In the genomic region with DNA sequence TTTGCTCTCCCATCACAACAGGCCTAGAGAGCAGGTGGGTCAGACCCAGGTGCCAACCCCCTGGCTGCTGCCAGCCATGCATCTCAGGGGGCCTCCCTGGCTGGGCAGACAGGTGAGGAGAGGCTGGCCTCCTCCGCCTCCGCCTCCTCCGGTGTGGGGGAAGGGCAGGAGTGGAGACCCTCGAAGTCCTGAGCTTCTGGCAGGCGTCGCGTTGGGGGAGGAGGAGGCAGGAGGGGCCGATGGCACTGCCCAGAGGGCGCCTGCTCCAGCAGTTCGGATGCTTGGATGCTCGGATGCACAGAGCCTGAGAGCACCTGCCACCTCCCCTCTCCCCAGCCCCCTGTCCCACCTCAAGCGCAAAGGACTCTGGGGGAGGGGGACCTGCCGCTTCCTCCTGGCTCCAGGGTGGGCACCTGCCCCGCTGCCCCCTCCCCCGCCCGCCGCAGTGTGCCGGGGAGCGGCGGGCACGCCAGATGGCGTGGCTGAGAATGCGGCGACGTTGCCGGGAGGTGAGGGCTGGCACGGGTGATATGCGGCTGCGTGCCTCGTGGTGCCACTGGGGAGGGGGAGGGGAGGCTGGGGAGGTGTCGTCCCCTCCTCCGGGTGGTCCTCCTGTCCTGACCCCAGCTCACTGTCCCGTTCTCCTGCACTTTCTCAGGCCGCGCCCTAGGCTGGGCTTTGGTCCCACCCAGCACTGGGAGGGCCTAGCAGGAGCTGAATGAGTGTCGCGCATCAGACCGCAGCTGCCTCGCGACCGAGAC, we compare ENCODE assay signal across 9 mouse cellular contexts. TPM values are rescaled to one million over a fixed set of nuclear protein-coding genes. Genes with fewer than 3 reads are reported as not detected.
DNase-seq lines count a peak whose midpoint lies in the region; ATAC-seq lines count a peak whose summit lies in the region.
"Had no signal": no experiment of that assay in that cellular context is flagged by ENCODE, and none has a peak within 500 bp of the region (broad histone marks: within the 10 kb centered on the region; RNA-seq: fewer than 3 reads in every experiment).

No protein-coding gene starts in this region.

- peak; percentile 52 for DNase-seq in right cerebral cortex, postnatal 14 days
- DNase-seq in right cerebral cortex, adult 18-20 months = no peak
- no peak for DNase-seq in spleen, postnatal 36 days (ENCODE audit: low spot score in 2 of 2)
- DNase-seq in thymus, postnatal 4 days = no peak
- DNase-seq: kidney, adult 2 months had no signal

- no peak overlapping the region for H3K9ac ChIP-seq in embryonic facial prominence, embryonic 12.5 days
- no peak overlapping the region for H3K9ac ChIP-seq in limb, embryonic 12.5 days (replicated peaks)
- H3K9ac ChIP-seq in stomach, embryonic 16.5 days (ENCODE audit: low read length) = no peak overlapping the region

- H3K4me1 ChIP-seq in embryonic facial prominence, embryonic 12.5 days = peaks cover 14% of the 10 kb centered on the region; the same call in 1 of the 2 replicates
- H3K4me1 ChIP-seq in limb, embryonic 12.5 days (replicated peaks) = peaks cover 17% of the 10 kb centered on the region
- H3K4me1 ChIP-seq in stomach, embryonic 16.5 days (ENCODE audit: control insufficient read depth, insufficient read depth, low read length) = peaks cover 8% of the 10 kb centered on the region; the same call in 1 of the 2 replicates

- peaks cover 100% of the 10 kb centered on the region for H3K27me3 ChIP-seq in embryonic facial prominence, embryonic 12.5 days
- peaks cover 100% of the 10 kb centered on the region for H3K27me3 ChIP-seq in limb, embryonic 12.5 days
- H3K27me3 ChIP-seq in stomach, embryonic 16.5 days (ENCODE audit: control insufficient read depth, insufficient read depth, low read length) = peaks cover 97% of the 10 kb centered on the region

- WGBS in embryonic facial prominence, embryonic 12.5 days = 3% methylated on average over 33 of the region's 41 CpGs
- 2% methylated on average over 37 of the region's 41 CpGs for WGBS in limb, embryonic 12.5 days
- WGBS in stomach, embryonic 16.5 days = 4% methylated on average over 41 of the region's 41 CpGs

- H3K36me3 ChIP-seq in embryonic facial prominence, embryonic 12.5 days = no peaks in the 10 kb centered on the region
- no peaks in the 10 kb centered on the region for H3K36me3 ChIP-seq in limb, embryonic 12.5 days
- no peaks in the 10 kb centered on the region for H3K36me3 ChIP-seq in stomach, embryonic 16.5 days (ENCODE audit: control insufficient read depth, insufficient read depth, low read length)

- no peak for ATAC-seq in embryonic facial prominence, embryonic 12.5 days (ENCODE audit: insufficient number of reproducible peaks, insufficient read depth, low FRiP score, low TSS enrichment)
- ATAC-seq in limb, embryonic 12.5 days (ENCODE audit: insufficient number of reproducible peaks, insufficient read depth, low FRiP score, low TSS enrichment, low read depth) = no peak
- ATAC-seq in stomach, embryonic 16.5 days (ENCODE audit: insufficient read depth, low FRiP score) = no peak
- no peak for ATAC-seq in monocyte, adult 5-6 weeks (replicated peaks; ENCODE audit: insufficient number of reproducible peaks, low FRiP score, low TSS enrichment, poor library complexity, severe bottlenecking)

- H3K27ac ChIP-seq in embryonic facial prominence, embryonic 12.5 days = no peak overlapping the region
- no peak overlapping the region for H3K27ac ChIP-seq in limb, embryonic 12.5 days
- H3K27ac ChIP-seq in stomach, embryonic 16.5 days (ENCODE audit: low read length) = no peak overlapping the region

- no peak overlapping the region; the same call in 1 of the 2 replicates for H3K4me3 ChIP-seq in embryonic facial prominence, embryonic 12.5 days
- peak overlapping the region; percentile 18 for H3K4me3 ChIP-seq in limb, embryonic 12.5 days (replicated peaks)
- H3K4me3 ChIP-seq in stomach, embryonic 16.5 days (replicated peaks; ENCODE audit: low read length) = peak overlapping the region; percentile 26

- H3K9me3 ChIP-seq in embryonic facial prominence, embryonic 12.5 days = no peaks in the 10 kb centered on the region
- H3K9me3 ChIP-seq in limb, embryonic 12.5 days = no peaks in the 10 kb centered on the region
- no peaks in the 10 kb centered on the region for H3K9me3 ChIP-seq in stomach, embryonic 16.5 days (replicated peaks; ENCODE audit: control insufficient read depth, low read length)

- peak overlapping the region; percentile 30 for H3K4me2 ChIP-seq in embryonic facial prominence, embryonic 12.5 days (replicated peaks)
- peak overlapping the region; percentile 36 for H3K4me2 ChIP-seq in limb, embryonic 12.5 days
- H3K4me2 ChIP-seq in stomach, embryonic 16.5 days (ENCODE audit: low read depth, low read length) = peak overlapping the region; percentile 34

RNA-seq across cellular contexts. Expression of a gene that starts 4.7 kb away (rescaled TPM):
- polyA plus RNA-seq in embryonic facial prominence, embryonic 12.5 days (2016; fragmentation: Nextera tagmentation; extraction: Ambion mirVana) = 0.27 and 0.61 TPM in 2 replicates
- polyA plus RNA-seq in limb, embryonic 12.5 days (2016; fragmentation: Nextera tagmentation; extraction: Ambion mirVana) = 0.09 TPM in 1 of 2 replicates, not detected in the other
- 0.06 TPM in 1 of 2 replicates, not detected in the other for polyA plus RNA-seq in stomach, embryonic 16.5 days (2015; fragmentation: Nextera tagmentation; extraction: Ambion mirVana)
- total RNA-seq in monocyte, adult 5-6 weeks (2017) = not detected in 3 replicates
- polyA plus RNA-seq: kidney, adult 2 months had no signal

RNA-seq across cellular contexts. Expression of a gene that starts 14.0 kb away (rescaled TPM):
- polyA plus RNA-seq in embryonic facial prominence, embryonic 12.5 days (2016; fragmentation: Nextera tagmentation; extraction: Ambion mirVana) = 0.39 and 1.0 TPM in 2 replicates
- polyA plus RNA-seq in limb, embryonic 12.5 days (2016; fragmentation: Nextera tagmentation; extraction: Ambion mirVana) = 0.18 and 0.76 TPM in 2 replicates
- polyA plus RNA-seq in stomach, embryonic 16.5 days (2015; fragmentation: Nextera tagmentation; extraction: Ambion mirVana) = 18.7 and 20.3 TPM in 2 replicates
- not detected in 3 replicates for total RNA-seq in monocyte, adult 5-6 weeks (2017)

RNA-seq across cellular contexts. Expression of a gene that starts 24.0 kb away (rescaled TPM):
- polyA plus RNA-seq in embryonic facial prominence, embryonic 12.5 days (2016; fragmentation: Nextera tagmentation; extraction: Ambion mirVana) = 39.6 and 47.6 TPM in 2 replicates
- polyA plus RNA-seq in limb, embryonic 12.5 days (2016; fragmentation: Nextera tagmentation; extraction: Ambion mirVana) = 39.9 and 41.9 TPM in 2 replicates
- 43.9 and 51.8 TPM in 2 replicates for polyA plus RNA-seq in stomach, embryonic 16.5 days (2015; fragmentation: Nextera tagmentation; extraction: Ambion mirVana)
- 29.2 to 57.7 TPM (median 50.9 TPM) in 3 replicates for total RNA-seq in monocyte, adult 5-6 weeks (2017)

RNA-seq across cellular contexts. Expression of a gene that starts 49.5 kb away (rescaled TPM):
- polyA plus RNA-seq in embryonic facial prominence, embryonic 12.5 days (2016; fragmentation: Nextera tagmentation; extraction: Ambion mirVana) = 1.5 and 1.7 TPM in 2 replicates
- polyA plus RNA-seq in limb, embryonic 12.5 days (2016; fragmentation: Nextera tagmentation; extraction: Ambion mirVana) = 4.7 TPM in 2 replicates
- polyA plus RNA-seq in stomach, embryonic 16.5 days (2015; fragmentation: Nextera tagmentation; extraction: Ambion mirVana) = 0.57 and 9.3 TPM in 2 replicates
- 1.6 TPM in 1 of 3 replicates, not detected in the others for total RNA-seq in monocyte, adult 5-6 weeks (2017)

RNA-seq across cellular contexts. Expression of a gene that starts 52.1 kb away (rescaled TPM):
- 0.33 TPM in 1 of 2 replicates, not detected in the other for polyA plus RNA-seq in embryonic facial prominence, embryonic 12.5 days (2016; fragmentation: Nextera tagmentation; extraction: Ambion mirVana)
- 0.37 and 0.41 TPM in 2 replicates for polyA plus RNA-seq in limb, embryonic 12.5 days (2016; fragmentation: Nextera tagmentation; extraction: Ambion mirVana)
- polyA plus RNA-seq in stomach, embryonic 16.5 days (2015; fragmentation: Nextera tagmentation; extraction: Ambion mirVana) = 0.15 TPM in 1 of 2 replicates, not detected in the other
- not detected in 3 replicates for total RNA-seq in monocyte, adult 5-6 weeks (2017)
- polyA plus RNA-seq: kidney, adult 2 months had no signal
